Mouse (Mus musculus) heart, postnatal 36 days (tissue): Measurements from ENCODE around the gene Arhgef18. TPM values are rescaled to one million over a fixed set of nuclear protein-coding genes. Genes with fewer than 3 reads are reported as not detected.
A peak's percentile ranks its signal among the peaks of the same experiment; 100 is the strongest.

ENCODE experiments used
- DNase-seq, 2 experiments: peaks; one replicate each; pipeline ENCODE4 v3.0.0; 2021 to 2022
- intact Hi-C: fragments of 180-260 bp; cut with DNase I; formaldehyde crosslinking; loops from one replicate; pipeline ENCODE4 v1.15.1; 2025
- total RNA-seq, 2 experiments: library from RNA; stranded (reverse); gene quantifications; 2 replicates each; pipeline ENCODE4 v1.2.3; 2021

Arhgef18 gene
- total RNA-seq, 2 experiments from 2014 or later = 18.7 to 20.4 TPM

DNA sequence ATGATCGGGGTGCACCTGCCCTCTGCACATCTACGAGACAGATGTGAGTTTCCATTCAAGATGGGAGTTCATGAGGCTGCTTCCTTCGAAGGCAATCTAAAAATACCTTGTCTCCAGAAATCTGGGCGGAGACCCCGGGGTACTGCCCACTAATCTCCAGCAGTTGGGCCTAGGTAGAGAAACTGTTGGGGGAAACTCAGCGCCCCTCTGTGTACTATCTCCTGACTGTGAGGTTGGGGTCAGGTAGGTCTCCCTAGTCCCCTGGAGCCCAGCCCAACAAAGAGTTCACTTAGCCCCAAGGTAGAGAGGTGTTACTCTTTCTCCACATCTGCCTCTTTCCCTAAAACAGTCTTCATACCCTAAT is 101.0 kb downstream of the Arhgef18 start:
- DNase-seq = no peak
- intact Hi-C loops = loop anchor here (2.0 kb wide), 2 partner anchors 23 to 25 kb away; no protein-coding TSS in a partner anchor

DNA sequence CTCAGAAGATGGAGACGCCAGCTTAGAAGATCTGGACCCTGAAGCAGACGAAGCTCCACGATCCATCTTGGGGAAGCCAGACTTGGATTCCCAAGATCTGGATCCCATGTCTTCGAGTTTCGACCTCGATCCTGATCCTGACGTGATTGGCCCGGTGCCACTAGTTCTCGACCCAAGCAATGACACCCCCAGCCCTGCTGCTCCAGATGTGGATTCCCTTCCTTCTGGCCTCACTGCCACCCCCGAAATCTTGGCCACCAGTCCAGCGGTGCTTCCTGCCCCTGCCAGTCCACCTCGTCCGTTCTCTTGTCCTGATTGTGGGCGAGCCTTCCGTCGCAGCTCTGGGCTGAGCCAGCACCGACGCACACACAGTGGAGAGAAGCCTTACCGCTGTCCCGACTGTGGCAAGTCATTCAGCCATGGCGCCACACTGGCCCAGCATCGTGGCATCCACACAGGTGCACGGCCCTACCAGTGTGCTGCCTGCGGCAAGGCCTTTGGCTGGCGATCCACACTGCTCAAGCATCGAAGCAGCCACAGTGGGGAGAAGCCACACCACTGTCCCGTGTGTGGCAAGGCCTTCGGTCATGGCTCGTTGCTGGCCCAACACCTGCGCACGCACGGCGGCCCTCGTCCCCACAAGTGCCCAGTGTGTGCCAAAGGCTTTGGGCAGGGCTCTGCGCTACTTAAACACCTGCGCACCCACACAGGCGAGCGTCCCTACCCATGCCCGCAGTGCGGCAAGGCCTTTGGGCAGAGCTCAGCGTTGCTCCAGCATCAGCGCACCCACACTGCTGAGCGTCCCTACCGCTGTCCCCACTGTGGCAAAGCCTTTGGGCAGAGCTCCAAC is 103.0 kb downstream of the Arhgef18 start:
- intact Hi-C loops = no loop called here

DNA sequence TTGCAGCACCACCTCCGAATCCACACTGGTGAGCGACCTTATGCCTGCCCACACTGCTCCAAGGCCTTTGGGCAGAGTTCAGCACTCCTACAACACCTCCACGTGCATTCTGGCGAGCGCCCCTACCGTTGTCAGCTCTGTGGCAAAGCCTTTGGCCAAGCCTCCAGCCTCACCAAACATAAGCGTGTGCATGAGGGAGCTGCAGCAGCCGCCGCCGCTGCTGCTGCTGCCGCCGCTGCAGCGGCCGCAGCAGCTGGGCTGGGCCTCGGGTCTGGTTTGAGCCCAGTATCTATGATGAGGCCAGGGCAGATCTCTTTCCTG is 103.6 kb downstream of the Arhgef18 start:
- intact Hi-C loops = no loop called here
- no peak for DNase-seq

More for the DNA sequence above, 103.0 kb downstream of the Arhgef18 start:
- no peak for DNase-seq

DNA sequence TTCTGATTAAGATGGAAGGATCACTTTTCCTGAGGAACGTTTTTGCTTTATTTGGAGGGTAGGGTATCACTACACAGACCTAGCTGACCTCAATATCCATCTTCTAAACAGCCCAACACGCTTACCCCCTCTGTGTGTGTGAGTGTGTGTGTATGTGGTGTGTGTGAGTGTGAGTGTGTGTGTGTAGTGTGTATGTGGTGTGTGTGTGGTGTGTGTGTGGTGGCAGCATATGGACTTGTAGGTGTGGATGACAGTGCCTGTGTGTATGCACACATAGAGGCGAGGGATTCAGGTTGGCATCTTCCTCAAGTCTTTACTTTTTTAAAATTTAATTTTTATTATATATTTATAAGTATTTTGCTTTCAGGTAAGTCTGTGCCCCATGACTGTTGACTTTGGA is 105.8 kb downstream of the Arhgef18 start:
- DNase-seq = no peak
- intact Hi-C loops = no loop called here

DNA sequence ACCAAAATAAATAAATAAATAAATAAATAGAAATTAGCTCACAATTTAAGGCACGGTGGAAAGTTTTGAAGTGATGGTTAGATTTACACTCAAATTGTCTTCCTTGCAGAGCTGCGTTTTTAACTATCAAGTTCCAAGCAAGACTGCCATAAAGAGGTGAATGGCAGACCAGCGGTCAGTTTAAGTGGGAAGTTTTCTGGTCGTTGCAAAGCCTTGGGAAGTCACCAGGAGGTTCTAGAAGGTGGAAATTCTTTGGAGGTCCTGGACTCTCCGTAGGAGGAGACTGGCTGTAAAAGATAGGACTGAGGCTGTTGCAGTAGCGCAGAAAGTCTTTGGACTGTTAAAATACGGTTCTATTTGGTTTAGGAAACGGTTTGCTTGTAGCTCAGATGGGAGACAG is 106.9 kb downstream of the Arhgef18 start:
- intact Hi-C loops = loop anchor here (5.0 kb wide), 1 partner anchor 178 kb away; the partner anchor contains the start of gene Trappc5

GRCm38 (mm10) chr8:3500235-3501090 is 107.7 kb downstream of the Arhgef18 start, which contains the start of gene Mcoln1:
Gene Mcoln1, plus strand, starts transcription at chr8:3500457.
- intact Hi-C loops = loop anchor here (1.0 to 5.0 kb wide), 2 partner anchors 14 to 177 kb away; partner anchors contain the start of gene Trappc5
- peak; percentile 98 for DNase-seq

More for the DNA sequence above, 106.9 kb downstream of the Arhgef18 start:
- DNase-seq = no peak

GRCm38 (mm10) chr8:3502217-3502616 is 109.4 kb downstream of the Arhgef18 start:
- intact Hi-C loops = loop anchor here (5.0 kb wide), 1 partner anchor 175 kb away; the partner anchor contains the start of gene Trappc5
- no peak for DNase-seq

Other genes starting within 250 kb of the Arhgef18 start
- 100 to 1,000 TPM; 120 to 153 TPM for gene Insr, start 113.4 kb upstream of the Arhgef18 start, total RNA-seq
- gene A430078G23Rik, start 39.6 kb upstream of the Arhgef18 start, total RNA-seq = under 1 TPM; 0.30 to 0.53 TPM
- 1 to 10 TPM; 3.2 to 4.1 TPM for gene Pex11g, start 74.7 kb downstream of the Arhgef18 start, total RNA-seq
- gene Tex45, start 77.9 kb downstream of the Arhgef18 start, total RNA-seq = not detected
- 10 to 100 TPM; 30.3 to 31.3 TPM for gene Zfp358, start 100.1 kb downstream of the Arhgef18 start, total RNA-seq
- 10 to 100 TPM; 22.9 to 23.2 TPM for gene Mcoln1, start 107.5 kb downstream of the Arhgef18 start, total RNA-seq
- 10 to 100 TPM in 1 of 2 experiments, 1 to 10 TPM in 1; 8.1 to 14.3 TPM for gene Pnpla6, start 122.4 kb downstream of the Arhgef18 start, total RNA-seq
- not detected for gene C330021F23Rik, start 175.0 kb downstream of the Arhgef18 start, total RNA-seq
- 1 to 10 TPM; 1.1 to 1.4 TPM for gene Camsap3, start 194.3 kb downstream of the Arhgef18 start, total RNA-seq
- 10 to 100 TPM; 17.1 to 17.5 TPM for gene Xab2, start 228.3 kb downstream of the Arhgef18 start, total RNA-seq
- gene Pet100, start 228.5 kb downstream of the Arhgef18 start, total RNA-seq = 10 to 100 TPM; 77.5 to 81.7 TPM
- gene Pcp2, start 232.5 kb downstream of the Arhgef18 start, total RNA-seq = not detected
- gene Stxbp2, start 237.9 kb downstream of the Arhgef18 start, total RNA-seq = 1 to 10 TPM; 4.4 to 6.4 TPM